Mouse (Mus musculus) midbrain, embryonic 13.5 days (tissue): ENCODE results near the gene Clk2. TPM values are rescaled to one million over a fixed set of nuclear protein-coding genes. Genes with fewer than 3 reads are reported as not detected.

Experiments
- ATAC-seq: fragments of 200-750 bp; cut with Nextera tagmentation; 2 replicates; pipeline ENCODE4 v1.8.0; 2017; ENCODE audit warnings: mild to moderate bottlenecking, moderate TSS enrichment, moderate library complexity
- H3K27ac ChIP-seq: fragments of 300-500 bp; sonication (generic); 2 replicates; pipeline ENCODE4 v1.5.1; 2015; ENCODE audit warnings: inconsistent platforms, mild to moderate bottlenecking, moderate library complexity
- H3K27me3 ChIP-seq: fragments of 300-500 bp; sonication (generic); 2 replicates; pipeline ENCODE4 v1.6.1; 2015; ENCODE audit warnings: mild to moderate bottlenecking, inconsistent platforms
- H3K36me3 ChIP-seq: fragments of 300-500 bp; sonication (generic); 2 replicates; pipeline ENCODE4 v1.6.1; 2015; ENCODE audit warnings: mild to moderate bottlenecking, inconsistent platforms
- H3K4me1 ChIP-seq: fragments of 300-500 bp; sonication (generic); replicated peaks from 2 replicates; pipeline ENCODE4 v1.6.1; 2015; ENCODE audit warnings: inconsistent platforms
- H3K4me2 ChIP-seq: fragments of 300-500 bp; sonication (generic); replicated peaks from 2 replicates; pipeline ENCODE4 v1.6.1; 2015; ENCODE audit warnings: moderate library complexity, mild to moderate bottlenecking, inconsistent platforms
- H3K4me3 ChIP-seq: fragments of 300-500 bp; sonication (generic); replicated peaks from 2 replicates; pipeline ENCODE4 v1.5.1; 2015; ENCODE audit warnings: mild to moderate bottlenecking, inconsistent platforms
- H3K9ac ChIP-seq: fragments of 300-500 bp; sonication (generic); replicated peaks from 2 replicates; pipeline ENCODE4 v1.6.1; 2015; ENCODE audit warnings: mild to moderate bottlenecking, inconsistent platforms
- H3K9me3 ChIP-seq: fragments of 300-500 bp; sonication (generic); 2 replicates; pipeline ENCODE4 v1.6.1; 2016; ENCODE audit warnings: mild to moderate bottlenecking, inconsistent platforms
- WGBS: fragments of 180-500 bp; shearing (Covaris S2); methylation state at CpG from one replicate; pipeline ENCODE4 v1.1.7; 2015; 5-methylcytosine and 5-hydroxymethylcytosine counted together
- polyA plus RNA-seq: library from polyadenylated mRNA; unstranded; fragments of >200 nt; fragmentation: Nextera tagmentation; extraction: Ambion mirVana; gene quantifications from 2 replicates; pipeline ENCODE4 v1.2.1, GENCODE M21; 2015

The Clk2 gene
- polyA plus RNA-seq, 1 experiment from 2014 or later: 32.9 TPM

DNA sequence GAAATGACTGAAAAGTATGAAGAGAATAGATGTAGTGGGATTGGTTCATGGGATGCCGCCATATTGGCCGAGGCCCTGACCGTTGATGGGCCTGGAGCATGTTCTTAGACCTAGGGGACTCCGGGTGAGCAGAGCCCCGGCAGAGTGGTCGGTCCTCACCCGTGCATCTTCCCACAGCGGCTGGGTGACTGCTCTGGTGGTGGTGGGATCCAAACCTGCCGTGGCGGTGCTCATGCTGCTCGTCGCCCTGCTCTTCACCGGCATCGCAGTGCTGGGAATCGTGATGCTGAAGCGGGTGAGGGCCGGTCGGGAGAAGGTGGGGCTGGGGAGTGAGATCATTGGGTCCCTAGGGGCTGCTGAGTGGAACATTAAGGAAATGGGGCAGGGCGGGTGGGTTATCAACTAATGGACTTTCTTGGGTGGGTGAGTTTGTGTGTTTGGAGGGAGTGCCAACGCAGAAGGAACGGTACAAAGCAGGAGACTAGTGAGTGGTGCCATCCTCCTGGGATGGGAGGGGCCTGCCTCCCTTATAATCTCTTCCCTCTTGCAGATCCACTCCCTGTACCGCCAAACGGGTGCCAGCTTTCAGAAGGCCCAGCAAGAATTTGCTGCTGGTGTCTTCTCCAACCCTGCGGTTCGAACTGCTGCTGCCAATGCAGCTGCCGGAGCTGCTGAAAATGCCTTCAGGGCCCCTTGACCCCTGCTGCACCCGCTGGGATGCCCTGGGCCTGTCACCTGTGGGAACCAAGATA lies 17.3 kb downstream of the Clk2 start:
- 96% methylated on average over 27 of the region's 27 CpGs for WGBS
- Histone ChIP-seq H3K4me3 (no peak overlapping the region), H3K36me3 (peaks cover 42% of the 10 kb centered on the region), H3K27ac (no peak overlapping the region), H3K9ac (no peak overlapping the region), H3K4me1 (peaks cover 48% of the 10 kb centered on the region), H3K9me3 (no peaks in the 10 kb centered on the region), H3K4me2 (no peak overlapping the region), H3K27me3 (peaks cover 4% of the 10 kb centered on the region; the same call in 1 of the 2 replicates)
- ATAC-seq: no peak

DNA sequence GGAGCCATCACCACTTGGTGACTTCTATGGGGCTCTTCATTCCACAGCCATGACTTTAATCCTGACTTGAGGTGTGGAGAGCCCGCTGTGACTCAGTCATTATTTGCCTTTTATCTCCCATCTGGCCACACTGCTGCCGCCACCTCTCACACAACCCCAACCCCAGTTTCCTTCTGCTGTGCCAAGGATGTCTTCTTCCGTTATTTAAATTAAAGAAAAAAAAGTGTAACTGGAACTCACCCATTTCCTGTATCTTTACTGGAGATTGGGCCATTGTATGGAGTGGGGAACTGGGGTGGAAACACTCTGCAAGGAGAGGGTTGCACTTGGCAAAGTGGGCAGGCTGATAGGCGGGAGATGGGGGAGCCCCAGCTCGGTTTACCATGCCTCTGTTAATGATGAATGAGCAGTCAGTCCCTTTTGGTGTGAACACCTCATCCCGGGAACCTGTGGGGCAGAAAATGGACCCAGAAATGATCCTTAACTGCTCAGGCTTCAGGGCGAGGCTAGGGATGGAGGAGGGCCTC lies 18.0 kb downstream of the Clk2 start:
- Histone ChIP-seq H3K9me3 (no peaks in the 10 kb centered on the region), H3K27ac (peak overlapping the region; percentile 37), H3K36me3 (peaks cover 49% of the 10 kb centered on the region), H3K4me1 (peaks cover 51% of the 10 kb centered on the region), H3K4me2 (peak overlapping the region; percentile 98), H3K4me3 (peak overlapping the region; percentile 68), H3K27me3 (peaks cover 5% of the 10 kb centered on the region; the same call in 1 of the 2 replicates), H3K9ac (0 out of 2 replicates have a peak overlapping the region, but pooled peaks have one; percentile 92)
- WGBS: 56% methylated on average over 7 of the region's 7 CpGs
- ATAC-seq: peak; percentile 58

GRCm38 (mm10) chr3:89183058-89183958 lies 18.7 kb downstream of the Clk2 start, which contains the start of gene Fam189b:
Gene Fam189b (plus strand): TSS chr3:89183143.
- Histone ChIP-seq H3K27me3 (peaks cover 5% of the 10 kb centered on the region; the same call in 1 of the 2 replicates), H3K27ac (peak within 1 kb of the TSS; percentile 92), H3K9ac (peak within 1 kb of the TSS; percentile 92), H3K4me3 (peak within 1 kb of the TSS; percentile 68), H3K4me2 (peak within 1 kb of the TSS; percentile 98), H3K9me3 (no peaks in the 10 kb centered on the region), H3K4me1 (peaks cover 45% of the 10 kb centered on the region), H3K36me3 (peaks cover 56% of the 10 kb centered on the region)
- WGBS: 4% methylated on average over 39 of the region's 39 CpGs
- ATAC-seq: peak; percentile 95

- Histone ChIP-seq H3K36me3 (peaks cover 59% of the 10 kb centered on the region), H3K9ac (peak overlapping the region; percentile 92), H3K27me3 (peaks cover 5% of the 10 kb centered on the region; the same call in 1 of the 2 replicates), H3K27ac (no peak overlapping the region), H3K4me1 (peaks cover 39% of the 10 kb centered on the region), H3K4me3 (peak overlapping the region; percentile 68), H3K4me2 (peak overlapping the region; percentile 98), H3K9me3 (no peaks in the 10 kb centered on the region)
- 86% methylated on average over 6 of the region's 6 CpGs for WGBS
- ATAC-seq: no peak
These were observed 19.3 kb downstream of the Clk2 start for GRCm38 (mm10) chr3:89183959-89184315.

DNA sequence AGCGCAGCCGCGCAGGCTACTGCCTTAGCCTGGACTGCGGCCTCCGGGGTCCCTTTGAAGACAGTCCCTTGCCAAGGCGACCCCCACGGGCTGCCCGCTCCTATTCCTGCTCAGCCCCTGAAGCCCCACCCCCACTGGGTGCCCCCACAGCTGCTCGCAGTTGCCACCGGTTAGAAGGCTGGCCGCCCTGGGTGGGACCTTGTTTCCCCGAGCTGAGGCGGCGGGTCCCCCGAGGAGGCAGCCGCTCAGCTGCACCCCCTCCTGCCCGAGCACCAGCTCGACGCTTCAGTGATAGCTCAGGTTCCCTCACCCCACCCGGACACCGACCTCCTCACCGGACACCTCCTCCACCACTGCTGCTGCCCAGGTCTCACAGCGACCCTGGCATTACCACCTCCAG lies 22.6 kb downstream of the Clk2 start:
- H3K4me1 ChIP-seq: peaks cover 35% of the 10 kb centered on the region
- peaks cover 5% of the 10 kb centered on the region; the same call in 1 of the 2 replicates for H3K27me3 ChIP-seq
- 0 out of 2 replicates have a peak overlapping the region, but pooled peaks have one; percentile 46 for H3K9ac ChIP-seq
- 28% methylated on average over 23 of the region's 23 CpGs for WGBS
- no peak overlapping the region for H3K4me2 ChIP-seq
- ATAC-seq: no peak
- H3K4me3 ChIP-seq: no peak overlapping the region
- no peak overlapping the region for H3K27ac ChIP-seq
- peaks cover 28% of the 10 kb centered on the region for H3K36me3 ChIP-seq
- no peaks in the 10 kb centered on the region for H3K9me3 ChIP-seq

DNA sequence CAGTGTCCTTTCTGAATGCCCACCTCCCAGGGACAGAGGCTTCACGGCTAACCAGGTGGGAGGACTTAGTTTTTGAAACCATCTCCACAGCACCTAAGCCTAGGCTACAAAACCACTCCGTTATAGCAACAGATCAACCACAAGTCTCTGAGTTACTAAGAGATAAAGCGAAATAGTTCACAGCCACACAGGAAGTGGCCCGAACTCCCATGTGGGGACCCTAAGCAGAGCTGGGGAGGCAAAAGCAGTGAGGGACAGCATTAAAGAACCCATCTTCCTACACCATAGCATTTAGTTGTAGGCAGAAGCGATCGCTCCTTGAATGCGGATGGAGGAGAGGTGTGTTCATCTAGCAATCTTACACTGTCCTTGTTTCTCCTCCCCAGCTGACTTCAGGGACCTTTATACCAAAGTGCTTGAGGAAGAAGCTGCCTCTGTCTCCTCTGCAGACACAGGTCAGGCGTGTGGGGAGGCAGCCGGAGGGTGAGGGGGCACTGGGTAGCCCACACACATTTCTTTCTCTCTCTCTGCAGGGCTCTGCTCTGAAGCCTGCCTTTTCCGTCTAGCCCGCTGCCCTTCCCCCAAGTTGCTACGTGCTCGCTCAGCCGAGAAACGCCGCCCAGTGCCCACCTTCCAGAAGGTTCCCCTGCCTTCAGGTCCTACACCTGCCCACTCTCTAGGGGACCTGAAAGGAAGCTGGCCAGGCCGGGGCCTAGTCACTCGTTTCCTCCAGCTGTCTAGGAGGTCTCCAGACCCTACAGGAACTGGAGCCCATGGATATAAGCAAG lies 23.3 kb downstream of the Clk2 start:
- Histone ChIP-seq H3K9ac (peak overlapping the region; percentile 46; the same call in 1 of the 2 replicates), H3K27me3 (peaks cover 5% of the 10 kb centered on the region; the same call in 1 of the 2 replicates), H3K9me3 (no peaks in the 10 kb centered on the region), H3K4me1 (peaks cover 32% of the 10 kb centered on the region), H3K4me2 (no peak overlapping the region), H3K36me3 (peaks cover 24% of the 10 kb centered on the region), H3K4me3 (no peak overlapping the region), H3K27ac (no peak overlapping the region)
- ATAC-seq: no peak
- 60% methylated on average over 18 of the region's 18 CpGs for whole genome bisulfite sequencing

GRCm38 (mm10) chr3:89188478-89188875 lies 23.9 kb downstream of the Clk2 start:
- WGBS: 64% methylated on average over 12 of the region's 12 CpGs

GRCm38 (mm10) chr3:89190436-89190835 lies 25.8 kb downstream of the Clk2 start:
- H3K4me1 ChIP-seq: peaks cover 10% of the 10 kb centered on the region
- 88% methylated on average over 8 of the region's 8 CpGs for WGBS
- no peak overlapping the region for H3K4me2 ChIP-seq
- H3K27ac ChIP-seq: no peak overlapping the region
- no peaks in the 10 kb centered on the region for H3K9me3 ChIP-seq
- no peak overlapping the region for H3K4me3 ChIP-seq
- no peak overlapping the region for H3K9ac ChIP-seq
- H3K27me3 ChIP-seq: peaks cover 5% of the 10 kb centered on the region; the same call in 1 of the 2 replicates
- no peak for ATAC-seq
- peaks cover 24% of the 10 kb centered on the region for H3K36me3 ChIP-seq

More at GRCm38 (mm10) chr3:89188478-89188875, 23.9 kb downstream of the Clk2 start:
- Histone ChIP-seq H3K36me3 (peaks cover 24% of the 10 kb centered on the region), H3K9ac (no peak overlapping the region), H3K4me2 (no peak overlapping the region), H3K27me3 (peaks cover 5% of the 10 kb centered on the region; the same call in 1 of the 2 replicates), H3K4me1 (peaks cover 30% of the 10 kb centered on the region), H3K27ac (no peak overlapping the region), H3K4me3 (no peak overlapping the region), H3K9me3 (no peaks in the 10 kb centered on the region)
- no peak for ATAC-seq

DNA sequence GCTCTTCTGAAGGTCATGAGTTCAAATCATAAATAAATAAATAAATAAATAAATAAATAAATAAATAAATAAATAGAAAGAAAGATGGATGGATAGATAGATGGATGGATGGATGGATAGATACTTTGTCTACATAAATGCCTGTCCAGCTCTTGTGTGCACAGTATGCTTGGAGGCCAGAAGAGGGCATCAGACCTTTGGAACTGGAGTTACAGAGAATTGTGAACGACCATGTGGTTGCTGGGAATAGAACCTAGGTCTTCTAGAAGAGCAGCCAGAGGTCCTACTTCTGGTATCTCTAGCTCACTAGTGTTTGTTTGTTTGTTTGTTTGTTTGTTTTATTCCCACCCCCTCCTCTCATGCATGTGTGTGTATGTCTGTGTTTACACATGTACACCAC lies 28.8 kb downstream of the Clk2 start:
- Histone ChIP-seq H3K36me3 (peaks cover 5% of the 10 kb centered on the region), H3K27ac (no peak overlapping the region), H3K4me2 (no peak overlapping the region), H3K4me1 (peaks cover 9% of the 10 kb centered on the region), H3K9me3 (no peaks in the 10 kb centered on the region), H3K4me3 (no peak overlapping the region), H3K9ac (no peak overlapping the region), H3K27me3 (no peaks in the 10 kb centered on the region)
- no peak for ATAC-seq
- 63% methylated on average over 1 of the region's 1 CpGs for WGBS

GRCm38 (mm10) chr3:89193853-89194252 lies 29.3 kb downstream of the Clk2 start:
- Histone ChIP-seq H3K27ac (no peak overlapping the region), H3K9me3 (no peaks in the 10 kb centered on the region), H3K4me3 (no peak overlapping the region), H3K9ac (no peak overlapping the region), H3K4me2 (no peak overlapping the region), H3K27me3 (no peaks in the 10 kb centered on the region), H3K4me1 (peaks cover 9% of the 10 kb centered on the region), H3K36me3 (peaks cover under 1% of the 10 kb centered on the region; the same call in 1 of the 2 replicates)
- WGBS: 91% methylated on average over 2 of the region's 2 CpGs
- ATAC-seq: no peak
